Mouse (Mus musculus): ENCODE measurements at regions not wholly inside any gene's neighbourhood (a gene's known extent, or its start where the extent isn't known, plus 50 kb on each side); places are given as distances from the start of the nearest gene placed in this dataset.
"Not testable (repeated sequence)": the region's sequence is repeated elsewhere in the genome, so short reads cannot be mapped to it uniquely, and the experiment has no call there.

- peak; percentile 47 for DNase-seq (ENCODE audit: low read depth, low spot score)
Measured at GRCm38 (mm10) chr13:82562576-82562975, 779.7 kb downstream of the Cetn3 start.

- DNase-seq (ENCODE audit: low read depth, low spot score): no peak
Measured at GRCm38 (mm10) chr13:82570925-82571324, 788.0 kb downstream of the Cetn3 start.

DNA sequence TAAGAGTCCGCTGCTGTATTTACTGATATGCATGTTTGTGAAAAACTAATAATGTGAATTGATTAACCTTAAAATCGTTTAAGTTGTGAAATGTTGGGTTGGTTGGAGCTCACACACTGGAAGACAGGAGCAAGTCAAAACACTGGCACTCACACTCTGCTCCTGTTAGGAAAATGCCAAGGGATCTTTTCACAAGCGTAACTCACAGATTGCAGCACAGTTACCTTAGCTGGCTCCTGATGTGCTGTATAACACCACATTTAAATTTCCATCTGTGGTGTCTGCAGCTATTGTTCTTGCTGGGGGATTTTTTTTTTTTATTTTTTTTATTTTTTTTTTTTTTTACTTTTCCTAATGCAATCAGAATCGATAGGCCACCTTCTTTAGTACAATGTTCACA is 795.1 kb downstream of the Cetn3 start:
- no peak for DNase-seq (ENCODE audit: low read depth, low spot score)

DNA sequence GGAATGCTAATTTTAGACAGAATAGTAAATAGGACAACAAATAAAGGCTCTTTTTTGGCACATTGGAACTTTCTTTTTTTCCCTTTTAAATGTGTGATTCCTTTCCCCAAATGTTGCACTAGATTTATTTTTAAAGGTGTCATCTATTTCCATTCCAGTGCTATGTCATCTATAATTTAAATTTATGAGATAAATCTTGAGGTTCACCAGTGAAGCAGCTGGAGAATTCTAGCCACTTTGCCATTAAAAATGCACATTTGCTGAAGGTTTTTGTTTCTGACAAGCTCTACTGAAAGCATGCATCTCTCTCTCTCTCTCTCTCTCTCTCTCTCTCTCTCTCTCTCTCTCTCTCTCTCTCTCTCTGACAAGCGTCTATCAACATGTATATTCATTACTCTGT is 803.5 kb downstream of the Cetn3 start:
- DNase-seq (ENCODE audit: low read depth, low spot score): no peak

DNA sequence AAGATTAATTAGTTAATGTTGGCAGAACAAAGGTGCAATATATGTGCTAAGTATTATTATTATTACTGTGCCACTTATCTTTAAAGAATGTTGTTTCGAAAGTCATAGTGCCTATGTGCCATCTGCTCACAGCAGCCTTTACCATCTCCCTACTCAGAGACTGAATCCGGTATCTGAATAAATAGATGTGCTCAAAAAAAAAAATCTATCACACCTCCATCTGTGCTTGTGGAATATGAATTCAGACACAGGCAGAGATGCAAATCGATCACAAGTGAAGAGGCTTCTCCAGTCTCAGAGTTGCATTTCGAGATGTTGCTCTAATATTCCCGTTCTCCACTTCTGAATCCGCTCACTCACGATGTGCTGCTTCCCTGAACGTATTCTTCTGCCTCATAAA is 811.0 kb downstream of the Cetn3 start:
- DNase-seq (ENCODE audit: low read depth, low spot score): no peak

DNA sequence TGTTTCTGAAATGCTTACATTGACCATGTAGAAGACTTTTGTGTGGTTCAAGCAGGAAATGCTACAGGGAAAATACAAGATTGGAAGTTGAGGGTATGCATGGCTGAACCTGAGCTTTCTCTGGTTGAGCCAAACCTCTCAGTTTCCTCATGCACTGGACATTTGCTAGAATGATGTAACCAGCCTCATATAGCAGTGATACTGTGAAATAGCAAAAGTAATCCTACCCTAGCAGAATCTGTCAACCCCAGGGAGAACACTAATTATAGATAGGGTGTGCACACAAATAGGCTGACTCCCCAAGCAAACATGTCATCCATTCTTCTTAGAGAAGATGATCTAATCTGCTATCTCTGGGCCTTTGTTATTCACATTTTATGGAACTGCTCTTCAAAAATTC is 812.7 kb downstream of the Cetn3 start:
- DNase-seq (ENCODE audit: low read depth, low spot score): no peak

- DNase-seq (ENCODE audit: low read depth, low spot score): not testable (repeated sequence)
Measured at GRCm38 (mm10) chr13:82605868-82606267, 823.0 kb downstream of the Cetn3 start.

DNA sequence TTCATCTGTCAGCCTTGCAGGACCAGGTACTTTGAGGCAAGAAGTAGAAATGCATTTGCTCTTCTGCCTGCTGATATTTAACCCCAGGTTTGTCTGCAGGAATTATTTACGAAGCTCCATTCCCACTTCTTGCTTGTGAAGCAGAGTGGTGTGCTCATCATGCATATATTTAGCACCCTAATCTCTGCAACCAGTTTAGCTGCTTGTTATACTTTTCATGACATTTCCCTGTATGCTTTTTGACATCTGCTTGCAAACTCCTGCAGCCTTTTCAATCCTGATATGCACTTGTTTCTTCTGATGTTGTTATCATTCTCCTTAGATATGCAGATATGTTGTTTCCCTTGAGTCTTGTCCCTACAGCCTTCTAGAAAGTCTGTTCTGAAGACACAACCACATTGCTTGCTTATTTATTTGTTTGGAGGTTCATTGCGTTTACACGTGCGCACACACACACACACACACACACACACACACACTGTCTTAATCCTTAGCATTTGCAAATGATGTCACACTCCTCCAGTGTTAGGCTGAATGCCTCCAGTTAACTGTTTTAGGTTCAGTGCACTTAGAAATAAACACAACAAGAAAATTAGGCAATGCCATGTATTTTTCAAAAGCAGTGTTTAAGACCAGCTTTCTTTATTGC is 836.3 kb downstream of the Cetn3 start:
- DNase-seq (ENCODE audit: low read depth, low spot score): no peak

GRCm38 (mm10) chr13:82620036-82620435 is 837.2 kb downstream of the Cetn3 start:
- DNase-seq (ENCODE audit: low read depth, low spot score): no peak

DNA sequence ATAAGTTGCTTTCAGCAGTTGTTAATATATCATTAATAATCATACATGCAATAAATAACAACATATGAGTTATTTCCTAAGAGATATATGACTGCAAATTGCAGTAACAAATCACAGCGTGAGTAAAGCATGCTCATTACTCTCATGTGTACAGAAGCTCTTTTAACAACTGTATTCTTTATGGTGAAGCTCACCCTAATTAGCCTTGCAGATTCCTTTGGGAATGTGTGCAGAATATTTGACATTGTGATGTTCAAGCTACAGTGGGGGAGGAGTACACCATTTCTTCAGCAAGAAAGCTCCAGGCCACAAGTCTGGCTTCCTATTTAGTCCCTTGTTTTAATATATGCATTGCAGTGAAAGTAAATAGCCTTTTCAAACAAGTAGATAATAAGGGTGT is 837.9 kb downstream of the Cetn3 start:
- DNase-seq (ENCODE audit: low read depth, low spot score): no peak

DNA sequence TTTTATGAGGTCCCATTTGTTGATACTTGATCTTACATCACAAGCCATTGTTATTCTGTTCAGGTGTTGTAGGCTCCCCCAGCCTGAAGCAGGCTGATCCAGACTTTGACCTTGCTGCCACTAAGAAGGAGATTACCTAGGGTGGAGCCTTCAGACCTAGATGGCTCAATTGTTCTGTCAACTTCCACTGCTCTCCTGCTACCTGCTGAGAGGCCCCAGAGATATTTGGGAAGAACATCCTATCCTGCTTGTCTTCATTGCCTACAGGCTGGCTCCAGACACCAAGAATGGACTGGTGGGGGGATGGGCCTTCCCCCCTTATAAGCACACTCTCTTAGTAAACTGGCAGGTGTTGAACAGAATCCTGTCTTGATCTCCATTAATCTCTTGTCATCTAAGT is 845.9 kb downstream of the Cetn3 start:
- DNase-seq (ENCODE audit: low read depth, low spot score): not testable (repeated sequence)
